Mouse (Mus musculus) effector memory CD4-positive, alpha-beta T cell, adult 5 months (primary cell): ENCODE data around the gene Ginm1. TPM values are rescaled to one million over a fixed set of nuclear protein-coding genes. Genes with fewer than 3 reads are reported as not detected.

ENCODE experiments used
- polyA plus RNA-seq: library from polyadenylated mRNA; unstranded; fragments of 100-300 nt; shearing (Covaris generic); gene quantifications from one replicate; pipeline ENCODE4 v1.2.1, GENCODE M21; 2017

The Ginm1 gene
- polyA plus RNA-seq, result 73.5 TPM

GRCm38 (mm10) chr10:7792751-7793385 lies at the start of gene Ginm1, which contains the start of gene Ppil4:
Gene Ginm1, minus strand, starts transcription at chr10:7792824.
Gene Ppil4, plus strand, starts transcription at chr10:7792891.

GRCm38 (mm10) chr10:7832171-7832676 lies 39.6 kb upstream of the Ginm1 start, which contains the start of gene Zc3h12d:
Gene Zc3h12d, plus strand, starts transcription at chr10:7832470.

GRCm38 (mm10) chr10:7725751-7726500 lies 66.7 kb downstream of the Ginm1 start, which contains the start of gene Katna1:
Gene Katna1, plus strand, starts transcription at chr10:7726000.

Other genes with a start within 250 kb of the Ginm1 start
- 2.2 TPM for gene Lrp11, start 203.0 kb downstream of the Ginm1 start, polyA plus RNA-seq
- 11.4 TPM for gene Nup43, start 125.3 kb downstream of the Ginm1 start, polyA plus RNA-seq
- 89.7 TPM for gene Pcmt1, start 111.7 kb downstream of the Ginm1 start, polyA plus RNA-seq
- 18.5 TPM for gene Lats1, start 111.6 kb downstream of the Ginm1 start, polyA plus RNA-seq
- gene Katna1, start 66.8 kb downstream of the Ginm1 start, polyA plus RNA-seq, result 106 TPM
- gene Ppil4, start 67 bp upstream of the Ginm1 start, polyA plus RNA-seq, result 94.2 TPM
- 30.4 TPM for gene Zc3h12d, start 39.6 kb upstream of the Ginm1 start, polyA plus RNA-seq
- gene Tab2, start 163.4 kb upstream of the Ginm1 start, polyA plus RNA-seq, result 17.1 TPM